Mouse (Mus musculus) stomach, postnatal 0 days (tissue): ENCODE results near the gene Nf1. TPM values are rescaled to one million over a fixed set of nuclear protein-coding genes. Genes with fewer than 3 reads are reported as not detected.

Source experiments
- ATAC-seq: fragments of 200-750 bp; cut with Nextera tagmentation; 2 replicates; pipeline ENCODE4 v1.8.0; 2017; ENCODE audit not compliant: low FRiP score, low TSS enrichment
- DNase-seq: peaks from one replicate; pipeline ENCODE4 v3.0.0-alpha.2; 2016; ENCODE audit warnings: low spot score
- H3K27ac ChIP-seq: fragments of 300-500 bp; sonication (generic); replicated peaks from 2 replicates; pipeline ENCODE4 v1.5.1; 2014; ENCODE audit warnings: mild to moderate bottlenecking, control low read depth
- H3K27me3 ChIP-seq: fragments of 300-500 bp; sonication (generic); 2 replicates; pipeline ENCODE4 v1.6.1; 2014; ENCODE audit warnings: low read length; ENCODE audit not compliant: control insufficient read depth, insufficient read depth
- H3K36me3 ChIP-seq: fragments of 300-500 bp; sonication (generic); 2 replicates; pipeline ENCODE4 v1.6.1; 2014; ENCODE audit warnings: low read length, mixed read lengths; ENCODE audit not compliant: control insufficient read depth, insufficient read depth
- H3K4me1 ChIP-seq: fragments of 300-500 bp; sonication (generic); replicated peaks from 2 replicates; pipeline ENCODE4 v1.6.1; 2014; ENCODE audit warnings: antibody characterized with exemption; ENCODE audit not compliant: control insufficient read depth, insufficient read depth
- H3K4me2 ChIP-seq: fragments of 300-500 bp; sonication (generic); replicated peaks from 2 replicates; pipeline ENCODE4 v1.6.1; 2014; ENCODE audit warnings: low read depth, mild to moderate bottlenecking, control low read depth, moderate library complexity
- H3K4me3 ChIP-seq: fragments of 300-500 bp; sonication (generic); 2 replicates; pipeline ENCODE4 v1.5.1; 2014; ENCODE audit warnings: low read depth, low read length, control low read depth
- H3K9ac ChIP-seq: fragments of 300-500 bp; sonication (generic); 2 replicates; pipeline ENCODE4 v1.6.1; 2014; ENCODE audit warnings: mild to moderate bottlenecking, low read length, control low read depth, mixed read lengths
- H3K9me3 ChIP-seq: fragments of 300-500 bp; sonication (generic); 2 replicates; pipeline ENCODE4 v1.6.1; 2016; ENCODE audit warnings: low read length; ENCODE audit not compliant: control insufficient read depth
- CTCF ChIP-seq: IDR thresholded peaks from 2 replicates; pipeline ENCODE4 v1.5.1; 2016; ENCODE audit warnings: antibody characterized with exemption, low read depth, mild to moderate bottlenecking, moderate library complexity
- EP300 ChIP-seq: optimal IDR thresholded peaks from 2 replicates; pipeline ENCODE3; 2016; ENCODE audit warnings: antibody characterized with exemption
- WGBS: fragments of 180-500 bp; shearing (Covaris S2); extraction: QIAGEN DNeasy Blood & Tissue Kit; methylation state at CpG from one replicate; pipeline ENCODE4 v1.1.7; 2014; 5-methylcytosine and 5-hydroxymethylcytosine counted together
- polyA plus RNA-seq: library from polyadenylated mRNA; unstranded; fragments of >200 nt; fragmentation: Nextera tagmentation; extraction: Ambion mirVana; gene quantifications from 2 replicates; pipeline ENCODE4 v1.2.1, GENCODE M21; 2015

Gene Nf1
- polyA plus RNA-seq, 1 experiment from 2014 or later = 3.2 TPM

GRCm38 (mm10) chr11:79528601-79529000 is 189.1 kb downstream of the Nf1 start:
- WGBS = 82% methylated on average over 3 of the region's 3 CpGs
- no peak for TF ChIP-seq EP300
- no peak for TF ChIP-seq CTCF
- no peak overlapping the region for H3K27ac ChIP-seq

GRCm38 (mm10) chr11:79529226-79529625 is 189.7 kb downstream of the Nf1 start:
- no peak overlapping the region for H3K9ac ChIP-seq
- TF ChIP-seq EP300 (no peak), CTCF (no peak)
- no peak overlapping the region for H3K27ac ChIP-seq
- no peak overlapping the region for H3K4me3 ChIP-seq
- WGBS = 95% methylated on average over 6 of the region's 6 CpGs
- DNase-seq (no peak), ATAC-seq (no peak)
- no peaks in the 10 kb centered on the region for H3K27me3 ChIP-seq
- H3K4me1 ChIP-seq = no peaks in the 10 kb centered on the region
- H3K4me2 ChIP-seq = no peak overlapping the region
- H3K36me3 ChIP-seq = no peaks in the 10 kb centered on the region; the same call in 1 of the 2 replicates
- H3K9me3 ChIP-seq = no peaks in the 10 kb centered on the region

More at GRCm38 (mm10) chr11:79528601-79529000, 189.1 kb downstream of the Nf1 start:
- H3K27me3 ChIP-seq = no peaks in the 10 kb centered on the region
- H3K36me3 ChIP-seq = no peaks in the 10 kb centered on the region; the same call in 1 of the 2 replicates
- no peak overlapping the region for H3K4me2 ChIP-seq
- no peaks in the 10 kb centered on the region for H3K4me1 ChIP-seq
- H3K9me3 ChIP-seq = no peaks in the 10 kb centered on the region
- no peak overlapping the region for H3K4me3 ChIP-seq
- ATAC-seq = no peak
- H3K9ac ChIP-seq = no peak overlapping the region
- DNase-seq = no peak

DNA sequence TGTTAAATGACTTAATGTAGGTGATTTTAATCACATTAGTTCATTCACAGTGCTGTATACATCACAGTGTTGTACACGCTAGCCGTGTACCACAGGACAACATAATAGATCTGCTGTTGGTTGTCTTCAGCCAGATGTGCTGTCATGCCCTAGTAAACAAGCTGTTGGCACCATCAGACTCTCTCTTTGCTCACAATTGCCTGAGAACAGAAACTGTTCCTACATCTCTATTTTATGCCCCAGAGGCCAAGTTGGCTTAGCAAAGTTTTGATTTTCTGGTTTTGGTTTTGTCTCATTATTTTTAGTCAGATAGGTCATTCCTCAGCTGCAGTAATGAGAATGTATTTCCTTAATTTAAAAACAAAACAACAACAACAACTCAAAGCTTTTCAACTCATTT is 190.2 kb downstream of the Nf1 start:
- no peaks in the 10 kb centered on the region for H3K9me3 ChIP-seq
- TF ChIP-seq EP300 = no peak
- TF ChIP-seq CTCF = no peak
- no peak overlapping the region for H3K4me3 ChIP-seq
- H3K36me3 ChIP-seq = no peaks in the 10 kb centered on the region; the same call in 1 of the 2 replicates
- H3K4me2 ChIP-seq = no peak overlapping the region
- 82% methylated on average over 2 of the region's 2 CpGs for WGBS
- ATAC-seq (no peak), DNase-seq (no peak)
- H3K27ac ChIP-seq = no peak overlapping the region
- no peaks in the 10 kb centered on the region for H3K27me3 ChIP-seq
- no peaks in the 10 kb centered on the region for H3K4me1 ChIP-seq
- no peak overlapping the region for H3K9ac ChIP-seq

DNA sequence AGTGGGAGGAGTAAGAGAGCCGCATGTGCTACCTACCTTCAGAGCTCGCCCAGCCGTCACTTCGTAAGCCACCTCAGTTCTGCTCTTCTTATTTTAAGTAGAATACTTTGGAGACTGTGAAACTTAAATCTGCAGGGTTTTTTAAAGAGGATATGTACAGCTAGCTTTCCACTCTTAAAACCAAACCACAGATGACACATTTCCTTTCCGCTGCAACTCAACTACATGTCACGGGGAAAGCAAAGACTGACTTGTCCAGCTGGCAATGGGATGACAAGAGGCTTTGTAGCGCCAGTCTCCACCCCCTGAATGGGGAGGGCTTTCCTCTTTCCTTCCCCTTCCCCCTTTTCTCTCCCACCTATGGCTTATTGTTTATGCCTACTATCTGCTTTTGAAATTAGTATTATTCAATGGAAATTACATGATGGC is 190.9 kb downstream of the Nf1 start, which contains the start of the genes Evi2 and Evi2a:
TSS of gene Evi2 (minus strand) at position 257 of the 429 bp plus-strand sequence.
TSS of gene Evi2a (minus strand) at position 277 of the 429 bp plus-strand sequence.
- Histone ChIP-seq H3K36me3 (no peaks in the 10 kb centered on the region; the same call in 1 of the 2 replicates), H3K9me3 (no peaks in the 10 kb centered on the region), H3K27ac (no peak within 1 kb of the TSS), H3K4me1 (no peaks in the 10 kb centered on the region), H3K4me3 (no peak within 1 kb of the TSS), H3K4me2 (no peak within 1 kb of the TSS), H3K9ac (no peak within 1 kb of the TSS), H3K27me3 (no peaks in the 10 kb centered on the region)
- ATAC-seq = no peak
- TF ChIP-seq EP300 (no peak), CTCF (no peak)
- WGBS = 85% methylated on average over 7 of the region's 7 CpGs
- no peak for DNase-seq

GRCm38 (mm10) chr11:79530774-79531173 is 191.3 kb downstream of the Nf1 start:
- DNase-seq = no peak
- H3K9ac ChIP-seq = no peak overlapping the region
- H3K4me2 ChIP-seq = no peak overlapping the region
- no peaks in the 10 kb centered on the region for H3K9me3 ChIP-seq
- WGBS = 77% methylated on average over 11 of the region's 11 CpGs
- H3K27me3 ChIP-seq = no peaks in the 10 kb centered on the region
- H3K36me3 ChIP-seq = no peaks in the 10 kb centered on the region; the same call in 1 of the 2 replicates
- no peaks in the 10 kb centered on the region for H3K4me1 ChIP-seq
- no peak overlapping the region for H3K4me3 ChIP-seq
- TF ChIP-seq EP300 = no peak
- TF ChIP-seq CTCF = no peak
- no peak overlapping the region for H3K27ac ChIP-seq
- no peak for ATAC-seq

DNA sequence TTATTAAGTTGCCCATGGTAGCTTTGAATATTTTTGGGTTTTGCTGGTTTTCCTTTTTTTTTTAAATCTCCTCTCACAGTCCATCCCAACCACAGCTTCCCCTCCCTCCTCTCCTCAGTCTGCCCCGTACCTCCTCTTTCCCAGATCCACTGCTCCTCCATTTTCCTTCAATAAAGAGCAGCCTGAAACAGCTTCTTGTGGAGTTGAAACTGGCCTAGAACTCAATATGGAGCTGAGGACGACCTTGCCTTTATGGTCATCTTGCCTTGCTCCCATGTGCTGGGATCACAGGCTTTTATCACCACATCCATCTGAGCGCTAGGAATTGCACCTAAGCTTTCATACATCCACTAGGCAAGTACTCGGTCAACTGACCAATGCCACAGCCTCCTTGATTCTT is 192.0 kb downstream of the Nf1 start:
- TF ChIP-seq EP300 = no peak
- no peak for TF ChIP-seq CTCF
- H3K36me3 ChIP-seq = no peaks in the 10 kb centered on the region; the same call in 1 of the 2 replicates
- no peaks in the 10 kb centered on the region for H3K4me1 ChIP-seq
- no peak overlapping the region for H3K9ac ChIP-seq
- WGBS = 90% methylated on average over 4 of the region's 4 CpGs
- H3K4me2 ChIP-seq = no peak overlapping the region
- H3K27me3 ChIP-seq = no peaks in the 10 kb centered on the region
- ATAC-seq (no peak), DNase-seq (no peak)
- no peaks in the 10 kb centered on the region for H3K9me3 ChIP-seq
- no peak overlapping the region for H3K4me3 ChIP-seq
- no peak overlapping the region for H3K27ac ChIP-seq
